Mouse (Mus musculus): ENCODE results near the gene Krtap1-4.

Krtap1-4 gene

GRCm38 (mm10) chr11:99547892-99548291 lies 35.6 kb downstream of the Krtap1-4 start:
- DNase-seq: no peak

GRCm38 (mm10) chr11:99539721-99540120 lies 43.7 kb downstream of the Krtap1-4 start:
- DNase-seq: peak; percentile 27
